Mouse (Mus musculus): ENCODE measurements around the gene Etl4. TPM values are rescaled to one million over a fixed set of nuclear protein-coding genes. Genes with fewer than 3 reads are reported as not detected.

Etl4 gene
- total and polyA plus RNA-seq, 3 experiments: not detected

DNA sequence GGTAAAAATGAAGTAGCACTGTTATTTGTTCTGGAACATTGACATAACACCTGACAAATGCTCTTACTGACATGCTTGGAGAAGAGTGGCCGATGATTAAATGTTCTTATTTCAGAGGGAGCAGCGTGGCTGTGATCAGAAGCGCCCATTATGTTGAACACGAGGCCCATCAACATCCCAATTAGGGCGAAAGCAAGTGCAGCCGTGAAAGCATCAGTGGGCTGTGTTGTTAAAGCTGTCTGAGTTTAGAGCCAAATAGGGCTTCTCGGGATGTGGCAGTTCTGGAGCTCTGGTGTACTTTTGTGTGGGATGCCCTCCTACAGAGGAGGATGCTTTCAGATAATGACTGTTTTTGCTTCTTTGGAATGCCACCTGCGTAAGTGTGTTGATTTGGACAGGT is 699.6 kb downstream of the Etl4 start:
- Histone ChIP-seq H3K27me3 (ENCODE audit: control insufficient read depth in 1 of 2, insufficient read depth in 2 of 2, low read length in 2 of 2) (no peaks in the 10 kb centered on the region), H3K79me2 (ENCODE audit: control insufficient read depth, insufficient read depth, low read length, poor library complexity) (no peaks in the 10 kb centered on the region), H3K4me3 (ENCODE audit: control insufficient read depth in 1 of 2, insufficient read depth in 1 of 2, low read depth in 2 of 2, low read length in 2 of 2) (no peak overlapping the region), H3K9me3 (replicated peaks; ENCODE audit: insufficient read depth, low read length) (no peaks in the 10 kb centered on the region), H3K9ac (ENCODE audit: control insufficient read depth, low read depth, low read length, poor library complexity, severe bottlenecking) (no peak overlapping the region), H3K27ac (ENCODE audit: control insufficient read depth, low read depth, low read length) (no peak overlapping the region), H3K4me1 (ENCODE audit: control insufficient read depth in 1 of 2, insufficient read depth in 2 of 2, low read length in 2 of 2) (no peaks in the 10 kb centered on the region), H3K36me3 (ENCODE audit: control insufficient read depth in 1 of 2, insufficient read depth in 2 of 2, low read length in 2 of 2) (no peaks in the 10 kb centered on the region)
- DNase-seq (ENCODE audit: low read depth, low spot score): no peak
- TF ChIP-seq NRF1 (IDR thresholded peaks at IDR 0.05; ENCODE audit: insufficient read depth, low read depth, low read length, poor library complexity, severe bottlenecking) (no peak), E2F4 (IDR thresholded peaks at IDR 0.05; ENCODE audit: borderline replicate concordance, low read depth, low read length) (no peak), MXI1 (IDR thresholded peaks at IDR 0.05; ENCODE audit: low read depth, low read length) (no peak), ETS1 (IDR thresholded peaks at IDR 0.05; ENCODE audit: low read depth, low read length) (no peak), POLR2AphosphoS2 (IDR thresholded peaks at IDR 0.05; ENCODE audit: low read length) (no peak), MEF2A (IDR thresholded peaks at IDR 0.05; ENCODE audit: extremely low read depth, insufficient replicate concordance, low read depth, low read length, poor library complexity, severe bottlenecking) (no peak), GATA1 (IDR thresholded peaks at IDR 0.05; ENCODE audit: low read depth, low read length) (no peak), USF1 (IDR thresholded peaks at IDR 0.05; ENCODE audit: low read depth, low read length) (no peak), POLR2A (IDR thresholded peaks at IDR 0.05; ENCODE audit: control insufficient read depth in 1 of 2, insufficient read depth in 1 of 2, low read depth in 1 of 2, low read length in 2 of 2, poor library complexity in 1 of 2) (no peak), POLR2AphosphoS5 (IDR thresholded peaks at IDR 0.05; ENCODE audit: borderline replicate concordance, low read depth, low read length) (no peak)

DNA sequence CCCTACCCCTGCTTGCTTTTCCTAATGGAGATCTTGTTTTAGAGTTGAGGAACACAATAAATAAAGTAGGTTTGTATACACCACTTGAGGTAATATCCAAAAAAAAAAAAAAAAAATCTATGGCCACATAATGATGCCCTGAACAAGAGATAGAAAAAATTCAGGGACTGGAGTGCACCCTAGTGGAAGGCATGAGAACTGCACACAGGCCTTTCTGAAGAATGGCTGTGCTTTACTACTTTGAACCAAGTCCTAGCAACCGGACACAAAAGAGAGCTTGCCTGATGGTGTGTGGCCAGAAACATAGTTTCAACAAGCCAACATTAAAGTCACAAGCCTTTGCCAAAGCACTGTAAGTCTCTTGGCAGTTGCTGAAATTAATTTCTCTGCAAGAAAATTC is 706.4 kb downstream of the Etl4 start:
- no peak overlapping the region for H3K9ac ChIP-seq (ENCODE audit: control insufficient read depth, low read depth, low read length, poor library complexity, severe bottlenecking)
- no peaks in the 10 kb centered on the region for H3K27me3 ChIP-seq (ENCODE audit: control insufficient read depth in 1 of 2, insufficient read depth in 2 of 2, low read length in 2 of 2)
- no peaks in the 10 kb centered on the region for H3K9me3 ChIP-seq (replicated peaks; ENCODE audit: insufficient read depth, low read length)
- no peaks in the 10 kb centered on the region for H3K79me2 ChIP-seq (ENCODE audit: control insufficient read depth, insufficient read depth, low read length, poor library complexity)
- peak; percentile 5 for DNase-seq (ENCODE audit: low read depth, low spot score)
- no peaks in the 10 kb centered on the region for H3K4me1 ChIP-seq (ENCODE audit: control insufficient read depth in 1 of 2, insufficient read depth in 2 of 2, low read length in 2 of 2)
- no peaks in the 10 kb centered on the region for H3K36me3 ChIP-seq (ENCODE audit: control insufficient read depth in 1 of 2, insufficient read depth in 2 of 2, low read length in 2 of 2)
- TF ChIP-seq CTCF (IDR thresholded peaks at IDR 0.05 in 2 of 3, conservative IDR thresholded peaks at IDR 0.05 in 1 of 3; ENCODE audit: control insufficient read depth in 1 of 3, insufficient read depth in 1 of 3, low read depth in 2 of 3, low read length in 3 of 3, poor library complexity in 1 of 3, severe bottlenecking in 1 of 3) (peak; percentile 38 to 59 (median 46)), MAX (IDR thresholded peaks at IDR 0.05; ENCODE audit: low read length) (no peak), GABPA (IDR thresholded peaks at IDR 0.05; ENCODE audit: low read depth, low read length) (no peak), MXI1 (IDR thresholded peaks at IDR 0.05; ENCODE audit: low read depth, low read length) (no peak), ZKSCAN1 (IDR thresholded peaks at IDR 0.05; ENCODE audit: low read depth, low read length) (no peak), RAD21 (IDR thresholded peaks at IDR 0.05; ENCODE audit: low read depth, low read length) (peak; percentile 34), ZNF384 (IDR thresholded peaks at IDR 0.05; ENCODE audit: low read depth, low read length) (no peak), ELF1 (IDR thresholded peaks at IDR 0.05; ENCODE audit: low read depth, low read length) (no peak), JUND (IDR thresholded peaks at IDR 0.05; ENCODE audit: low read depth, low read length) (no peak), POLR2A (IDR thresholded peaks at IDR 0.05; ENCODE audit: control insufficient read depth in 1 of 2, insufficient read depth in 1 of 2, low read depth in 1 of 2, low read length in 2 of 2, poor library complexity in 1 of 2) (no peak), MYC (IDR thresholded peaks at IDR 0.05; ENCODE audit: low read depth, low read length) (no peak), TBP (IDR thresholded peaks at IDR 0.05; ENCODE audit: low read depth, low read length) (no peak), MYB (IDR thresholded peaks at IDR 0.05; ENCODE audit: low read depth, low read length) (no peak), CHD1 (IDR thresholded peaks at IDR 0.05; ENCODE audit: low read depth, low read length) (no peak), ETS1 (IDR thresholded peaks at IDR 0.05; ENCODE audit: low read depth, low read length) (no peak), RCOR1 (IDR thresholded peaks at IDR 0.05; ENCODE audit: low read depth, low read length) (no peak)
- no peak overlapping the region for H3K27ac ChIP-seq (ENCODE audit: control insufficient read depth, low read depth, low read length)
- no peak overlapping the region for H3K4me3 ChIP-seq (ENCODE audit: control insufficient read depth in 1 of 2, insufficient read depth in 1 of 2, low read depth in 2 of 2, low read length in 2 of 2)
